Mouse (Mus musculus) cerebellum, adult 2 months (tissue): ENCODE results near the gene Nmd3. TPM values are rescaled to one million over a fixed set of nuclear protein-coding genes. Genes with fewer than 3 reads are reported as not detected.

Source experiments
- DNase-seq, 2 experiments: peaks; one replicate each; pipeline ENCODE4 v3.0.0; 2021
- H3K27ac ChIP-seq: fragments of 200-500 bp; 2 replicates; pipeline ENCODE4 v1.5.1; 2012; ENCODE audit warnings: low read length, control low read depth, inconsistent platforms; ENCODE audit not compliant: insufficient read depth
- H3K27me3 ChIP-seq: fragments of 200-500 bp; 2 replicates; pipeline ENCODE4 v1.6.1; 2012; ENCODE audit warnings: inconsistent platforms, mild to moderate bottlenecking, low read length, moderate library complexity; ENCODE audit not compliant: control insufficient read depth, insufficient read depth
- H3K4me1 ChIP-seq: fragments of 200-500 bp; 2 replicates; pipeline ENCODE4 v1.6.1; 2011; ENCODE audit warnings: low read length; ENCODE audit not compliant: control insufficient read depth, insufficient read depth
- H3K4me3 ChIP-seq: fragments of 200-500 bp; replicated peaks from 2 replicates; pipeline ENCODE3; 2011; ENCODE audit warnings: mild to moderate bottlenecking, low read depth, low read length, control low read depth; ENCODE audit not compliant: insufficient read depth
- CTCF ChIP-seq: fragments of 200-500 bp; IDR thresholded peaks from 2 replicates; pipeline ENCODE4 v1.5.1; 2011; ENCODE audit warnings: low read depth, mild to moderate bottlenecking, control low read depth, low read length, moderate library complexity, borderline replicate concordance; ENCODE audit not compliant: insufficient read depth
- POLR2A ChIP-seq: fragments of 200-500 bp; IDR thresholded peaks from 2 replicates; pipeline ENCODE4 v1.6.1; 2011; ENCODE audit warnings: low read length, control low read depth, borderline replicate concordance; ENCODE audit not compliant: insufficient read depth
- WGBS: fragments of 180-500 bp; shearing (Covaris S2); methylation state at CpG from one replicate; pipeline ENCODE4 v1.1.7; 2018; 5-methylcytosine and 5-hydroxymethylcytosine counted together
- polyA plus RNA-seq: library from polyadenylated mRNA; depleted of rRNA; stranded (reverse); fragments of >200 nt; gene quantifications from 2 replicates; pipeline ENCODE4 v1.2.3, GENCODE M21; 2012; rRNA removed

Gene Nmd3
- polyA plus RNA-seq, 1 experiment: 31.5 TPM

- Histone ChIP-seq H3K4me1 (peaks cover 3% of the 10 kb centered on the region; the same call in 1 of the 2 replicates), H3K4me3 (no peak overlapping the region), H3K27ac (no peak overlapping the region), H3K27me3 (no peaks in the 10 kb centered on the region)
- DNase-seq: no peak
- TF ChIP-seq CTCF (no peak), POLR2A (no peak)
- 100% methylated on average over 1 of the region's 1 CpGs for WGBS
These were observed 81.4 kb downstream of the Nmd3 start for GRCm38 (mm10) chr3:69803137-69803536.

Other genes starting within 250 kb of the Nmd3 start
- gene B3galnt1, start 123.0 kb upstream of the Nmd3 start, polyA plus RNA-seq: 34.3 and 36.2 TPM in 2 replicates
- 31.7 and 36.1 TPM in 2 replicates for gene Sptssb, start 138.0 kb downstream of the Nmd3 start, polyA plus RNA-seq